Mouse (Mus musculus): Measurements from ENCODE around the gene Mapk14.
A peak's percentile ranks its signal among the peaks of the same experiment; 100 is the strongest.

The Mapk14 gene

GRCm38 (mm10) chr17:28690776-28691686 is at the start of gene Mapk14:
TSS of gene Mapk14 (plus strand) at chr17:28691329.
- peak; percentile 99 for DNase-seq (ENCODE audit: low spot score)

DNA sequence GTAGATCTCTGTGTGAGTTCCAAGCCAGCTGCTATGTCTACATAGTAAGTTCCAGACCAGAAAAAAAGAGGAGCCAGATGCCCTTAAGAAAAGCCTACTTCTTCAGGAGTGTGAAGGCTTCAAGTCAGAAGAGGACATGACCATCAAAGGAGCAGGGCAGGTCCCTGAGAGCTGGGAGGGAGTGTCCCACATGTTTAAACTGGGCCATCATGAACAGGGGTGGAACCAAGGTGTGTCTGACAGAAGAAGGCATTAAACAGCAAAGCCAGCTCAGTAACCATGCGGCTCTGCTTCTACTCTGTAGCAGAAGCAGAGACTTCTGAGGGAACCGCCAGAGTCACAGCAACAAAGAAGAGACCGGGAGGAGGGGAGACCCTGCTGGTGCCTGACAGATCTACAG is 47.4 kb upstream of the Mapk14 start:
- no peak for DNase-seq (ENCODE audit: low spot score)

DNA sequence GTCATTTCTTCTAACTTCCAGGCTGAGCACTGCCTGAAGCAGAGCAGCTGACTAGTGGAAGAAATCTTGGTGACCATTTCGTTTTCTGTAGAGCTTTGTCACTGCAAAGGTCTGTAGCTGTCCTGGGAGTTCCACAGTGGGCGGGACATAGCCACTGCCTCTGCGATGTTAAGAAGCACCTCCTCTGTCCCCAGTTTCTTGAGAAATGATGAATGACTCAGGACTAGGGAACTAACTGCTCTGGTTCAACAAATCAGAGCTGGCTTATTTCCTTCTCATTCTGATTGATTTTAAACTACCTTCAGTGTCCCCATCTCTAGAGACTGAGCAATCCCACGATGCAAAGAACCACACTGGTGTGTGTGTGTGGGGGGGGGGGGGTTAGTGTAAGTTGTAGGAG is 47.0 kb upstream of the Mapk14 start:
- no peak for DNase-seq (ENCODE audit: low spot score)

DNA sequence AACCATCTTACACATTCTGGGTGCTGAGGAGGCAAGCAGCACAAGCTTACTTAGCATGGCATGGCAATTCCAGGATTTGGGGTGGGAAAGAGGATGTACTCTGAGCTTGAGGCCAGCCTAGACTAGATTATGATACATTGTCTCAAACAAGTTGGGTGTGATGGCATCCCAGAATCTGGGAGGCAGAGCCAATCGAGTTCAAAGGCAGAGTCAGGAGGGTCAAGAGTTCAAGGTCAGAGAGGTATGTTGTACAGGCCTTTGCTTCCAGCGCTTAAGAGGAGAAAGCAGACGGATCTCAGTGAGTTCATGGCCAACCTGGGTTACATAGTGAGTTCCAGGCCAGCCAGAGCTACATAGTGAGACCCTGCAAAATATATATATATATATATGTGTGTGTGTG is 44.9 kb upstream of the Mapk14 start:
- peak; percentile 49 for DNase-seq (ENCODE audit: low spot score)

- no peak for DNase-seq (ENCODE audit: low spot score)
Observed at GRCm38 (mm10) chr17:28648607-28649370, 42.3 kb upstream of the Mapk14 start.

DNA sequence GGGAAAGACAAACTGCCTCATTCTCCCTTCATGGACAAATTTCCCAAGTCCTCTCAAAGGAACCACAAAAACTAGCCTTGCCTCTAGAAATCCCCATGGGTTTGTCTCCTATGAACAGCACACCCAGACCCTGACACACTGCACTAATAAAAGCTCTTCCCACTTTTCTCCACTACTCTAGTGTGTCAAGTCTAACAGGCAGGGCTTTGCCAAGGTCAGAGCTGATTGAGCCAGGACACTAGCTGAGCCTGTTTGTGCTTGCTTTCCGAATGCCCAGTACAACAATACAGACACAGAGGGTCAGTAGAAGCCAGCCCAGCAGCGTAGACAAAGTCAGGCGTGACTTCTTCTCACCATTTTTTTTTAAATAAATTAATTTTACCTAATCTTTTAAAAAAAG is 40.9 kb upstream of the Mapk14 start:
- DNase-seq (ENCODE audit: low spot score), result no peak

DNA sequence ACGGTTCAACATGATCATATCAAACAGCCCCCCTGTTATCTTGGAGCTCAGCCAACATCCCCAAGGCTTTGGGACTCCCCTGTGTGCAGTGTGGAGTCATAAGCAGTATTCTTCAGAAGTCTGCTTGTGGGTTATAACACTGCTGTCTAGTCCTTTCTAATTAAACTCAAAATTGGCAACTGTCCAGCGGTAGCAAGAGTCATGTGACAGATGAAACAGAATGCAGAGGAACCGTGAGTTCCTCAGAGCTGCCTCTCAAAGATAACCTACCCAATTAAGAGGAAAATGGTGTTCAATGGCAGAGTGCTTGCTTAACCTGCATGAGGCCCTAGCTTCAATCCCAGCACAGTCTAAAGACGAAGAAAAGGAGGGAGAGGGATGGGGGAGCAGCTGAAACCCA is 33.2 kb upstream of the Mapk14 start:
- no peak for DNase-seq (ENCODE audit: low spot score)

DNA sequence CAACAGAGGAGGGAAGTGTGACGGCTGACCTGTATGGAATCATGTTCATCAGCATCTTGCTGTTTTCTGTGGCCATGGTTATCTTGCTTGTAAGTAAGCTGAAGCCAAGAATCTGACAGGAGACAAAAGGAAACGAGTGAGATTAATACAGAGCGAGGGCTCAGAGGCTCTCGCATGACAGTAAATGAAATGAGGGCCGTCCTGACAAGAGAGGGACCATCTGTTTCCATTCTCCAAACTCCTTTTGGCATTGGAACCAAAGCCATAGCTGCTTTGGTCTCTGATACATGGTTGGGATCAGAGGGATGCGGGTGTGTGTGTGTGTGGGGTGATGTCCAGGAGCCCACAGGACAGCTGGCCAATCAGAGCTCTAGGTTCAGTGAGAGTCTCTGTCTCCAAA is 31.6 kb upstream of the Mapk14 start:
- no peak for DNase-seq (ENCODE audit: low spot score)

GRCm38 (mm10) chr17:28682311-28683084 is 8.6 kb upstream of the Mapk14 start:
- DNase-seq (ENCODE audit: low spot score), result no peak

GRCm38 (mm10) chr17:28683601-28684000 is 7.5 kb upstream of the Mapk14 start:
- DNase-seq (ENCODE audit: low spot score), result no peak

DNA sequence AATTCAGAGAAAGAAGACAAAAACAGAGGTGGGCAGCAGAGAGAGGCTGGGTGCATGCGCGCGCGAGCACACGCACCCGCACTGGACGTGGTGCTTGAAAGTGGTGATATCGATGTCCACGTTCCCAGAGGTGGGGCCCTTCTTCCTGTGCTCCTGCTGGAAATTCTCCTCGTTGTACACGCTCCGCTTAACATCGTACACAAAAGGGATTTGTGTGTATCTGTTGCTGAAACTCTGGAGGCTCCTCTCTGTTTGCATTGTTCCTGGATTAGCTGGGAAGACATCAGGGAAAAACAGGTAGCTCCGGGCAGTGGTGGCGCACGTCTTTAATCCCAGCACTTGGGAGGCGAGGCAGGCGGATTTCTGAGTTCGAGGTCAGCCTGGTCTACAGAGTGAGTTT is 6.5 kb upstream of the Mapk14 start:
- DNase-seq (ENCODE audit: low spot score), result no peak

- DNase-seq (ENCODE audit: low spot score), result no peak
Observed at GRCm38 (mm10) chr17:28687354-28687753, 3.8 kb upstream of the Mapk14 start.

- DNase-seq (ENCODE audit: low spot score), result peak; percentile 36
Observed at GRCm38 (mm10) chr17:28689586-28690283, 1.4 kb upstream of the Mapk14 start, which contains the start of gene Slc26a8. TSS of gene Slc26a8 (minus strand) at chr17:28690233.

DNA sequence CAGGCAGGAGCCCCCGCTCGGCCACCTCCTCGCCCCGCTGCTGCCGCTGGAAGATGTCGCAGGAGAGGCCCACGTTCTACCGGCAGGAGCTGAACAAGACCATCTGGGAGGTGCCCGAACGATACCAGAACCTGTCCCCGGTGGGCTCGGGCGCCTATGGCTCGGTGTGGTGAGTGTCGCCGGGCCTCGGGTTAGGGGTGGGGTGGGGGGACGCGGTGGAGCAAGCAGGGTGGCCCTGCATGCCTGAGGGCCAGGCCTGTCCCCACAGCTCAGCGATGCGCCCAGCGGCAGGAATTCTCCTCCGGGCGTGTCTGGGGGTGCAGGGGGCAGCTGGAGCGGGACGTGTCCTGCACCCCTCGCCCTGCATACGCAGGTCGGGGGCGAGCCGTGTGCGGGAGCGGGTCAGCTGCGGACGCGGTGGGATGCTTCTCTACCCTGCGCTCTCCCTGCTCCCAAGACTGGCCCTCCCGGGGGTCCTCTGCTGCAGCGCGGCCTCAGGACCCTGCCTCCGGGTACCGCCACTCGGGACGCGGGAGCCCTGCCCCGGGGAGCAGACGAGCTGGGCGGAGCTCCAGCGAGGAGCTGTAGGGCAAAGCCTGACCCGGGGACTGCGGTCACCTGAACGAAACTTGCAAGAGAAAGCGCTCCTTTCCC is 685 bp downstream of the Mapk14 start:
- peak; percentile 64 for DNase-seq (ENCODE audit: low spot score)

DNA sequence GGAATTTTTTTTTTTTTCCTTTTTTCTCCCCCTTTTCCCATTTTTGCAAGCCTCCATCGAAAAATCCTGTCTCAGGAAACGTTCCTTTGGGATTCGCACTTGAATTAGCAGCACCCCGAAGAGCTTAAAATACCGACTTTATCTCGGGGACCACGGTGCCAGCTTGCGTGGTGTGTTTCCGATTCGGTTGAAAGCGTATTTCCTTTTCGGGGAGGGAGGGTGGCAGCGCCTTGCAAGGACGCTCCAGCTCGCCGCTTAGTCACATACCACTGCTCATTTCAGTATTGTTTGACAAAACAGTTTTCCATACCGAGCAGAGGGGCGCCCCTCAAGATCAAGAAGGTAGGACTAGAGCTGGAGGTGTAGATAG is 1.2 kb downstream of the Mapk14 start:
- peak; percentile 21 for DNase-seq (ENCODE audit: low spot score)

GRCm38 (mm10) chr17:28693086-28693485 is 2.0 kb downstream of the Mapk14 start:
- DNase-seq (ENCODE audit: low spot score), result no peak

DNA sequence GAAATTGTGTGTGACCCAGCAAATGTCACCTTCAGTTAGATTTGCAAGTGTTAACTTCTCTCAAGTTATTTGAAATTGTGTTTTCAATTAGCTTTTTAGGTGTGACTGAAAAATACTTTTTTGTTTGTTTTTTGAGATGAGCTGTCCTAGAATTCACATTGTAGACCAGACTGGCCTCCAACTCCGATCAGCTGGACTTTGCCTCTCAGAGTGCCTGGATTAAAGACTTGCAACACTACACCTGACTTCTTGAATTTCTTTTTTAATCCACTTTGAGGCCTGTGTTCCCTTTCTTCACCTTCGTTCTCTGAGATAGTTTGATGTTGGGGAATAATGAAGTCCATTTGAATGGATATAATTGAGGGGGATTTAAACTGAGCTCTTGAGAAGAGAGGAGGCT is 2.9 kb downstream of the Mapk14 start:
- no peak for DNase-seq (ENCODE audit: low spot score)

DNA sequence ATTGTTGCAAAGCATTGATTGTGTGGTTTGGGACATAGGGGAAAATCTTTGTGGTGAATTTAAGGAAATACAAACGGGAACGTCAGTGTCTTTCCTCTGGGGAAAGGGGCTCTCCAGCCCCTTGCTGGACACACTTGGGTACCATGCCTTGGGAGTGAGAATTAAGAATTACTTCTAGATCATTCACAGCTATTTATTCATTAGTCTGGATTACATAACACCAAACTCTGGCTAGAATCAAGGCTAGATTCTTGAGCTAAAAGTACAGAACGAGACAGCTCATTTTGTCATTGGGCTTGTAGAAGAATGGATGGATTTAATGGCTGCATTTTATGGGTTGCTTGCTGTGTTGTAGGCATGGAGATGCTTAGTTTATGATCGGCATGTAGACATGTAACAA is 3.7 kb downstream of the Mapk14 start:
- no peak for DNase-seq (ENCODE audit: low spot score)

DNA sequence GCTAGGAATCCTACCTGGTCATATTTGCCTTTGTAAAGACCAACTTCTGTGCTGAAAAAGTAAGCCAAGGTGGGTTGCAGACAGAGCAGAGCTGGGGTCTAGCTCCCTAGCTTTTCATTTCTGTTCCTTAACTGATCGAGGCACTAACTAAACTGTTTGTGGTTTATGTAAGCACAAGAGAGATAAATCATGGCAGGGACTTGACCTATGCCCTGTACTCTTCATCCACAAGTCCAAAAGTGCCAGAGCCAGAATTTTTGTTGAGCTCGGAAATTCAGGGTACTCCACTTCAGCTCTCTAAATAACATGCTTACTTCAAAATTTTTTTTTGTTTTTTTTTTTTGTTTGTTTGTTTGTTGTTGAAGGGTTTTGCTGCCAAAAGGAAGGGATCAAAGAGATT is 5.5 kb downstream of the Mapk14 start:
- DNase-seq (ENCODE audit: low spot score), result no peak

DNA sequence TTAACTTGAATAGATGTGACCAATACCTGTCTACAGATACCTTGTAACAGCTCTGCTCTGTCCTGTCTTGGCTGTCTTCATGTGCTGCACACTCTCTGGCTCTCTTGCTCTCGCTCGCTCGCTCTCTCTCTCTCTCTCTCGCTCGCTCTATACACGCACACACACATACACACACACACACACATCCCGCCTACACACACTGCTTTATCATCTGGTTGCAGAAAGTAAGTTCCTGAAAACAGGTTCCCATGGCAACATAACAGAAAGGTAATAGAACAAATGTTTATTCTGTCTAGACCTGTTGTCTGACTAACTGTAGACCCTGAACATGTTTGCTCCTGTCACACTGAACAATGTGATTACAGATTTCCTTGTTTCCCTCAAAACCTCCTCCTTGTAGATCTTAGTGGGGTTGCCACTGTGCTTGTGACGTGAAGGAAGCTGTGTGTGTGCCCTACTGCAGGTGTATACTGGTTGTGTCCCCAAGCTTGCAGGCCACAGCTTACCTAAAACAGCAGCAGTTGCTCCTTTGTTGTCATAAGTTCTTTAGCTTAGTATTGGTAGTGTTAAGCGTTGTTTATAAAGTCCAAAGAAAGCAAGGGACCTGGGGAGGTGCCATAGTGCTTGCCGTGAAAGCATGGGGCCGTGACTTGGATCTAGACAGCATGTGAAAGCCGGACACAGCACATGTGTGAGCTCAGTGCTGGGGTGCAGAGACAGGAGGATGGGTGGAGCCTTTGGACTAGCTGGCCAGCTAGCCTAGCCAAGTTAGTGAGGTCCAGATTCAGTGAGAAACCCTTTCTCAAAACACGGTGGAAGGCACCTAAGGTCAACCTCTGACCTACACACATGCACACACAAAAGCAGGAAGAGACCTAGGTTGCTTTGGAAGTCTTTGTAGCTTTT is 6.4 kb downstream of the Mapk14 start:
- no peak for DNase-seq (ENCODE audit: low spot score)

Measured in testis, postnatal 14 days (tissue).